Mouse (Mus musculus) lung, embryonic 14.5 days (tissue): ENCODE results near the gene Tesk2. TPM values are rescaled to one million over a fixed set of nuclear protein-coding genes. Genes with fewer than 3 reads are reported as not detected.

ENCODE experiments used
- ATAC-seq: fragments of 200-750 bp; cut with Nextera tagmentation; 2 replicates; pipeline ENCODE4 v1.8.0; 2017; ENCODE audit warnings: mild to moderate bottlenecking, moderate TSS enrichment, moderate library complexity; ENCODE audit not compliant: insufficient read depth
- DNase-seq: peaks from one replicate; pipeline ENCODE4 v3.0.0-alpha.2; 2015
- H3K27ac ChIP-seq: fragments of 300-500 bp; sonication (generic); 2 replicates; pipeline ENCODE4 v1.5.1; 2014; ENCODE audit warnings: low read depth, mild to moderate bottlenecking, moderate library complexity
- H3K27me3 ChIP-seq: fragments of 300-500 bp; sonication (generic); 2 replicates; pipeline ENCODE4 v1.6.1; 2014; ENCODE audit warnings: low read length, control low read depth; ENCODE audit not compliant: insufficient read depth
- H3K36me3 ChIP-seq: fragments of 300-500 bp; sonication (generic); 2 replicates; pipeline ENCODE4 v1.6.1; 2014; ENCODE audit warnings: control low read depth; ENCODE audit not compliant: insufficient read depth
- H3K4me1 ChIP-seq: fragments of 300-500 bp; sonication (generic); 2 replicates; pipeline ENCODE4 v1.6.1; 2014; ENCODE audit warnings: antibody characterized with exemption, control low read depth; ENCODE audit not compliant: insufficient read depth
- H3K4me2 ChIP-seq: fragments of 300-500 bp; sonication (generic); 2 replicates; pipeline ENCODE4 v1.6.1; 2014; ENCODE audit warnings: mild to moderate bottlenecking
- H3K4me3 ChIP-seq: fragments of 300-500 bp; sonication (generic); 2 replicates; pipeline ENCODE4 v1.5.1; 2014; ENCODE audit warnings: low read depth, low read length
- H3K9ac ChIP-seq: fragments of 300-500 bp; sonication (generic); 2 replicates; pipeline ENCODE4 v1.6.1; 2014
- H3K9me3 ChIP-seq: fragments of 300-500 bp; sonication (generic); 2 replicates; pipeline ENCODE4 v1.6.1; 2016; ENCODE audit warnings: low read depth, low read length, control low read depth
- CTCF ChIP-seq: IDR thresholded peaks from 2 replicates; pipeline ENCODE4 v1.5.1; 2016; ENCODE audit warnings: antibody characterized with exemption, low read depth
- WGBS: fragments of 180-500 bp; shearing (Covaris S2); extraction: QIAGEN DNeasy Blood & Tissue Kit; methylation state at CpG from one replicate; pipeline ENCODE4 v1.1.7; 2014; 5-methylcytosine and 5-hydroxymethylcytosine counted together
- polyA plus RNA-seq: library from polyadenylated mRNA; unstranded; fragments of >200 nt; fragmentation: Nextera tagmentation; extraction: Ambion mirVana; gene quantifications from 2 replicates; pipeline ENCODE4 v1.2.1, GENCODE M21; 2014

Gene Tesk2
- polyA plus RNA-seq, 1 experiment from 2014 or later: 6.6 TPM

DNA sequence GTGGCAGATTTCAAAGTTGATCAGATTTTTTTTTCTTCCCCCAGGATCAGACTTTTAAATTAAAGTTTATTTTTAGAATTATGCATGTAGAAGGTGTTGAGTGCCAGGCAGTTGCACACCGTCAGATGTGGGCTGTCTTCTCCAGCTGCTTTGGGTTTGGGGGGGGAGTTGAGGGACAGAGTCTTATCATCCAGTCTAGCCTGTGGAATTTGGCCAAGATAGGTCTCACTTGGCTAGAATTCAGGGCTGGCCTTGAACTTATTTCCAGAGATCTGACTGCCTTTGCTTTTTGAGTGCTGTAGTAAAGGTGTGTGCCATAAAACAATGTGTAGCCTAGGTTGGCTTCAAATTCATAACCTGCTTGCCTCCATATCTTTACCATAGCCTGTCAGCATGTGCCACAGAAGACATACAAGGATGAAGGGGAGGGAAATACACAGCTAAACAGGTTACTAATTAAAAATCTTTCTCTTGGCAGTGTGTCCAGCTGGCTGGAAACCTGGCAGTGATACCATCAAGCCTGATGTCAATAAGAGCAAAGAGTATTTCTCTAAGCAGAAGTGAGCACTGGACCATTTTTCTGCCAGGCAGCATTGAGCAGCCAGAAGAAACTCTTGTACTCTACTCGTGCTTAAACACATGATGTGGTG lies 21.9 kb upstream of the Tesk2 start:
- Histone ChIP-seq H3K27me3 (no peaks in the 10 kb centered on the region), H3K4me1 (no peaks in the 10 kb centered on the region), H3K4me2 (no peak overlapping the region), H3K36me3 (peaks cover 76% of the 10 kb centered on the region), H3K4me3 (no peak overlapping the region), H3K9ac (no peak overlapping the region), H3K9me3 (no peaks in the 10 kb centered on the region), H3K27ac (no peak overlapping the region)
- WGBS: 62% methylated on average over 2 of the region's 2 CpGs
- ATAC-seq: no peak
- no peak for TF ChIP-seq CTCF
- no peak for DNase-seq

DNA sequence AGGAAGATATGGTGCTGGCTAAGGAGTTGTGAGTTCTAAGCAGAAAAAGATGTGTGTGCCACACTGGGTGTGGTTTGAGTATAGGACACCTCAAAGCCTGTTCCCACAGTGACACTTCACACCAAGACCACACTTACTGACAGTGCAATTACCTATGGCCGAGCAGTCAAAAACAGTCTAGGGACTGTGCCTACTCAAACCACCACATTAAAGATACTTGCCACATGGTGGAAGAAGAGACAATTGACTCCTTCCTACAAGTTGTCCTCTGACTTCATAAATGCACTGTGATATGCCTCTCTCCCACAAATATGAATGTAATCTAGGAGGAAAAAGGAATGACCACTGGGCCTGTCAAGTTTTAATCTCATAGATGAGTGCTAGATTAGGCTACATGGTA lies 19.8 kb upstream of the Tesk2 start:
- H3K27ac ChIP-seq: no peak overlapping the region
- H3K4me3 ChIP-seq: no peak overlapping the region
- peaks cover 62% of the 10 kb centered on the region for H3K36me3 ChIP-seq
- no peak overlapping the region for H3K9ac ChIP-seq
- H3K27me3 ChIP-seq: no peaks in the 10 kb centered on the region
- no peak for DNase-seq
- H3K4me1 ChIP-seq: no peaks in the 10 kb centered on the region
- no peak for ATAC-seq
- no peaks in the 10 kb centered on the region for H3K9me3 ChIP-seq
- H3K4me2 ChIP-seq: no peak overlapping the region
- no peak for TF ChIP-seq CTCF
- WGBS: 89% methylated on average over 1 of the region's 1 CpGs

DNA sequence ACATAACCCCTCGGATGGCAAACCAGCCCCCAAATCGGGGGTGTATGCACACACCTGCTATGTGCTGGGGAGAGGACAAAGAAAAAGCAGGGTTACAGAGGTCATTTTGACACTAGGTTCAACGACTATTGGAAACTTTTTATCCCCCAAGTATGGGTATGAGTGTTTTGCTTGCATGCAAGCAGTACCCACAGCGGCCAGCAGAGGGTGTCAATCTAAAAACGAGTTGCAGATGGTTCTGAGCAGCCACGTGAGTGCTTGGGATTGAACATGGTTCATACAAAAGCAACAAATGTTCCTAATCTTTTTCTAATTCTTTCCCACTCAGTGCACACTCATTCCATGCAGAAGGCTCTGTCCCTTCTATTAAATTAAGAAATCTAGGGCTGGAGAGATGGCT lies 16.9 kb upstream of the Tesk2 start:
- Histone ChIP-seq H3K4me3 (no peak overlapping the region), H3K27ac (no peak overlapping the region), H3K4me1 (peaks cover 3% of the 10 kb centered on the region; the same call in 1 of the 2 replicates), H3K4me2 (no peak overlapping the region), H3K9ac (no peak overlapping the region), H3K27me3 (no peaks in the 10 kb centered on the region), H3K9me3 (no peaks in the 10 kb centered on the region), H3K36me3 (peaks cover 37% of the 10 kb centered on the region)
- DNase-seq (peak; percentile 87), ATAC-seq (no peak)
- TF ChIP-seq CTCF: peak; percentile 84
- 32% methylated on average over 6 of the region's 6 CpGs for WGBS

DNA sequence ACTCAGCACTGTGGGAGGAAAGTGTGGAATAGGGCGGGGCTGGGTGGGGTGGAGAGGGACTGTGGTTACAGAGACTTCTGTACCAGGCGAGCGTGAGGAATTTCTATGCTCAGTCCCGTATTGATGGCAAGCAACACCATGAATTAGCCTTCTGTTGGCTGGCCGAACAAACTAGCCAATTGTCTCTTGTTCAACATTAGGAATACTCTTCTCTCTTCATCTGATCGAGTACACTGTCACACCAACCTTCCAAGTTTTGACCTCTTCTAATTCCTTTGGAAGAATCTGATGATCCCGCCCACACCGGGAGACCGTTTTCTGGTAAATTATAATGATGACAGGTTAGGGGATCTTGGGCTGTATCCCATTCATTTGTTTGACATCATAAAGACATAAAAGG lies 13.1 kb upstream of the Tesk2 start:
- ATAC-seq (no peak), DNase-seq (no peak)
- H3K9ac ChIP-seq: peak overlapping the region; percentile 59
- no peaks in the 10 kb centered on the region for H3K27me3 ChIP-seq
- 11% methylated on average over 9 of the region's 9 CpGs for WGBS
- TF ChIP-seq CTCF: no peak
- H3K36me3 ChIP-seq: peaks cover 18% of the 10 kb centered on the region; the same call in 1 of the 2 replicates
- no peaks in the 10 kb centered on the region for H3K9me3 ChIP-seq
- peak overlapping the region; percentile 66 for H3K4me2 ChIP-seq
- H3K4me1 ChIP-seq: peaks cover 3% of the 10 kb centered on the region; the same call in 1 of the 2 replicates
- H3K27ac ChIP-seq: no peak overlapping the region
- H3K4me3 ChIP-seq: peak overlapping the region; percentile 59

DNA sequence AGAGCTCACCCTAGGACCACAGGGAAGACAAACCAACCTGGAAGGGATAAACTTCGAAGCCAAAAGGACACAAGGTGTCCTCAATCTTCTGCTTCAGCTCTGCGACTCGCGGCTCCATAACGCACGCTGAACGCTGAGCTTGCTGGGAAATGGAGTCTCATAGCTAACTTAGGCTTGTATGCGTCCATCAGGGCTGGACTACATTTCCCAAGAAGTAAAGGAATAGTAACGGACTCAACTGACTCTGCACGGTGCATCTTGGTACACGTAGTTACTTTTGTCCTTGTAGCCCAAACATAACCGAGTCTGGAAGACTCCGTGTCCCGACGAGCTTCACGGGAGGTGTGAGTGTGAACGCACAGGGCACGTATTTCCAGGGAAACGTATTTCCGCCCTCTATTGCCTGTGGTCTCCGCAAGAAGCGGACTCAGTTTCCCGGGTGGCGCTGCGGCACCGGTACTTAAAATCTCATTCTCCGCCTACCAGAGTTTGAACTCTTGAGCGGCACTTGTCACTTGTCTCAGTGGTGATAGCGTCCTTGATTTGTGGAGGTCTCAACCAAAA lies 12.5 kb upstream of the Tesk2 start, which contains the start of the genes Mmachc and Ccdc163:
Mmachc (minus strand) TSS at position 206 of the 564 bp plus-strand sequence.
Ccdc163 (plus strand) TSS at position 309 of the 564 bp plus-strand sequence.
- Histone ChIP-seq H3K27ac (no peak within 1 kb of the TSS), H3K9ac (peak within 1 kb of the TSS; percentile 59), H3K9me3 (no peaks in the 10 kb centered on the region), H3K4me2 (peak within 1 kb of the TSS; percentile 66), H3K36me3 (peaks cover 17% of the 10 kb centered on the region; the same call in 1 of the 2 replicates), H3K4me1 (peaks cover 3% of the 10 kb centered on the region; the same call in 1 of the 2 replicates), H3K4me3 (peak within 1 kb of the TSS; percentile 59), H3K27me3 (no peaks in the 10 kb centered on the region)
- WGBS: 0% methylated on average over 29 of the region's 29 CpGs
- ATAC-seq (peak; percentile 99), DNase-seq (peak; percentile 98)
- TF ChIP-seq CTCF: peak; percentile 35; the same call in 1 of the 2 replicates

DNA sequence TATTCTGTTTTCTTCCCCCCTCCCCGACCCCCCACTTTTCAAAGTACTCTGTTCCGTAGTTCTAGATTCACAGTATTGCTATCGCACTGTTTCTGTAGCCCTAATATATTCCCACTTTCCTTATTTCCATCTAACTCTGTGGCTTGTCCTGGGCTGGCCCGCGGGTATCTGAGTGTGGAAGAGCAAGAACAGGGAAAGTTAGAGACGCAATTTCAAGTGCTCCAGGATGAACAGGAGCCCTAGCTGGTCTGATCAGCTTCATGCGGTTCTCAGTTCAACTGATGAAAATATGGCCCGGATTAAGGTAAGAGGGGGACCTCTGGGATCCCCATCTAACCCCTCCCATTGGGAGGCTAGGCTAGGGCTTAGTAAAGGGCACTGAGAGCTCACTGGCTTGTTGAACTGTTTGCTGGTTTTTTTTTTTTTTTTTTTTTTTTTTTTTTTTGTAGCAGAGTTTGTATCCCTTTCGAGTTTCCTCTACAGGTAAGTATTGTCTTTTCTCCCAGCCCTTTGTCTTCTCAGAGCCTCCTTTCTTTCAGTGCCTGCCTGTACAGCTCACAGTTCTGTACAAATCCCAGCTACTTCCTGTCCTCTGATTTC lies 11.9 kb upstream of the Tesk2 start:
- no peak for TF ChIP-seq CTCF
- Histone ChIP-seq H3K4me2 (peak overlapping the region; percentile 66), H3K36me3 (peaks cover 12% of the 10 kb centered on the region; the same call in 1 of the 2 replicates), H3K9ac (peak overlapping the region; percentile 47), H3K9me3 (no peaks in the 10 kb centered on the region), H3K27me3 (no peaks in the 10 kb centered on the region), H3K4me1 (peaks cover 3% of the 10 kb centered on the region; the same call in 1 of the 2 replicates), H3K27ac (no peak overlapping the region), H3K4me3 (peak overlapping the region; percentile 59)
- ATAC-seq: peak; percentile 12; the same call in 1 of the 2 replicates
- 7% methylated on average over 9 of the region's 9 CpGs for WGBS
- no peak for DNase-seq

DNA sequence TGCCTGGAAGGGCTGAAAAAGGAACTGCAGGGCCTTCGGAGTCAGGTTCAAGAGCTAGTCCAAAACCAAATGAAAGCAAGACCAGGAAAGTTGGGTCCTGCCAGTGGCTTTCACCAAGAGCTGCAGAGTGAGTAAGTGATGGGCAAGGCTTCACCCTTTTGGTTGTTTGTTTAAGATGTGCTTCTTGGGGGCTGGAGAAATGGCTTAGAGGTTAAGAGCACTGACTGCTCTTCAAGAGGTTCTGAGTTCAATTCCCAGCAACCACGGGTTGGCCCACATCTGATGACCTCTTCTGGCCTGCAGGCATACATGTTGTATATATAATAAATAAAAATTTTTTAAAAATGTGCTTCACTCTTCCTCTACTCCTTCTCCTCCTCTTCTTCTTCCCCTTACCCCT lies 10.6 kb upstream of the Tesk2 start:
- TF ChIP-seq CTCF: no peak
- DNase-seq: no peak
- Histone ChIP-seq H3K27ac (no peak overlapping the region), H3K36me3 (peaks cover 9% of the 10 kb centered on the region; the same call in 1 of the 2 replicates), H3K9ac (no peak overlapping the region), H3K9me3 (no peaks in the 10 kb centered on the region), H3K4me3 (no peak overlapping the region), H3K27me3 (no peaks in the 10 kb centered on the region), H3K4me1 (peaks cover 3% of the 10 kb centered on the region; the same call in 1 of the 2 replicates), H3K4me2 (no peak overlapping the region)
- no peak for ATAC-seq
- WGBS: 82% methylated on average over 2 of the region's 2 CpGs
